17 mouse cellular contexts compared by ENCODE assay signal in the genomic region with DNA sequence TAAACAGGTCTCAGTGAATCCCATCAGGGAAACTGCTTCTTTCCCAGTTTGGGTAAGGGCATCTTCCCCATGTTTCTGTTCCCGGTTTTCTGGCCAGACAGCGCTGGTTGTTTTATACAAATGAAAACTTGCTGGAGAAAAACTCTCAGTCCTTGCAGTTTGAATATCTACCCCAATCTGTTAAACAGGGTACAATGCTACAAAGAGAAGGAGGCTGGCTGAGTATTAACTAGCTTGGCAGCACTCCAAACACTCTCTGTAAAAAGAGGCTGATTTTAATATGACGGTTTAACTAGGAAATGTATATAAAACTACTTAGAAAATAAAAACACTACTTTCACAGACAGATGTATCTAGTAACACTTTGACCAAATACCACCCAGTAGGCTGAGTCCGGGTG.
DNase-seq lines count a peak whose midpoint lies in the region; ATAC-seq and TF ChIP-seq lines count a peak whose summit lies in the region.
"Had no signal": no experiment of that assay in that cellular context is flagged by ENCODE, and none has a peak within 500 bp of the region (broad histone marks: within the 10 kb centered on the region; RNA-seq: fewer than 3 reads in every experiment).

No protein-coding gene starts in this region.

- no peaks in the 10 kb centered on the region for H3K27me3 ChIP-seq in forebrain, postnatal 0 days (ENCODE audit: insufficient read depth, low read length)
- no peaks in the 10 kb centered on the region for H3K27me3 ChIP-seq in hindbrain, embryonic 12.5 days
- H3K27me3 ChIP-seq: hindbrain, embryonic 13.5 days; limb, embryonic 15.5 days; neural tube, embryonic 12.5 days had no signal

- no peak overlapping the region for H3K9ac ChIP-seq in forebrain, postnatal 0 days
- no peak overlapping the region for H3K9ac ChIP-seq in hindbrain, embryonic 12.5 days
- H3K9ac ChIP-seq: hindbrain, embryonic 13.5 days; limb, embryonic 15.5 days; neural tube, embryonic 12.5 days had no signal

- no peak for TF ChIP-seq CTCF in forebrain, postnatal 0 days (IDR thresholded peaks at IDR 0.05; ENCODE audit: low read depth)

- H3K27ac ChIP-seq in forebrain, postnatal 0 days (ENCODE audit: low read depth, low read length), result no peak overlapping the region
- H3K27ac ChIP-seq in hindbrain, embryonic 12.5 days, result no peak overlapping the region
- H3K27ac ChIP-seq: heart, embryonic 10.5 days; hindbrain, embryonic 13.5 days; limb, embryonic 15.5 days; neural tube, embryonic 12.5 days had no signal

- DNase-seq in kidney, adult 8-10 months, result peak; percentile 38
- DNase-seq in kidney, postnatal 4 days, result no peak
- peak; percentile 22 for DNase-seq in brain, adult 2 months (ENCODE audit: low read depth, low spot score)
- peak; percentile 25 for DNase-seq in forebrain, postnatal 0 days
- DNase-seq in large intestine, adult 2 months (ENCODE audit: low read depth, low spot score), result peak; percentile 2
- DNase-seq: cerebellum, adult 11 months; cerebellum, postnatal 25 days; gastrocnemius, postnatal 36 days; heart, postnatal 10 days; lung, adult 18-20 months had no signal

- H3K4me2 ChIP-seq in forebrain, postnatal 0 days (ENCODE audit: low read depth), result no peak overlapping the region
- H3K4me2 ChIP-seq in hindbrain, embryonic 12.5 days (replicated peaks), result no peak overlapping the region
- H3K4me2 ChIP-seq: hindbrain, embryonic 13.5 days; limb, embryonic 15.5 days; neural tube, embryonic 12.5 days had no signal

- no peaks in the 10 kb centered on the region for H3K9me3 ChIP-seq in forebrain, postnatal 0 days (ENCODE audit: low read length)
- no peaks in the 10 kb centered on the region for H3K9me3 ChIP-seq in hindbrain, embryonic 12.5 days (replicated peaks)
- H3K9me3 ChIP-seq: heart, embryonic 10.5 days; hindbrain, embryonic 13.5 days; limb, embryonic 15.5 days; neural tube, embryonic 12.5 days had no signal

- H3K4me1 ChIP-seq in forebrain, postnatal 0 days (ENCODE audit: insufficient read depth), result no peaks in the 10 kb centered on the region
- H3K4me1 ChIP-seq in hindbrain, embryonic 12.5 days, result 0 out of 2 replicates have a peak, but pooled peaks cover 1% of the 10 kb centered on the region
- H3K4me1 ChIP-seq: heart, embryonic 10.5 days; hindbrain, embryonic 13.5 days; neural tube, embryonic 12.5 days had no signal

- no peaks in the 10 kb centered on the region for H3K36me3 ChIP-seq in forebrain, postnatal 0 days (ENCODE audit: insufficient read depth)
- H3K36me3 ChIP-seq in hindbrain, embryonic 12.5 days, result no peaks in the 10 kb centered on the region
- H3K36me3 ChIP-seq: heart, embryonic 10.5 days; hindbrain, embryonic 13.5 days; limb, embryonic 15.5 days; neural tube, embryonic 12.5 days had no signal

- H3K4me3 ChIP-seq in forebrain, postnatal 0 days (ENCODE audit: low read depth, low read length), result no peak overlapping the region
- H3K4me3 ChIP-seq in hindbrain, embryonic 12.5 days, result no peak overlapping the region
- H3K4me3 ChIP-seq: erythroblast, embryonic 14.5 days; heart, embryonic 10.5 days; hindbrain, embryonic 13.5 days; limb, embryonic 15.5 days; neural tube, embryonic 12.5 days had no signal

- 17% methylated on average over 4 of the region's 4 CpGs for WGBS in forebrain, postnatal 0 days
- WGBS in large intestine, adult 2 months, result 17% methylated on average over 4 of the region's 4 CpGs
- 81% methylated on average over 4 of the region's 4 CpGs for WGBS in hindbrain, embryonic 12.5 days

- no peak for ATAC-seq in forebrain, postnatal 0 days
- no peak for ATAC-seq in hindbrain, embryonic 12.5 days (ENCODE audit: low FRiP score)
- no peak for ATAC-seq in monocyte, adult 5-6 weeks (replicated peaks; ENCODE audit: insufficient number of reproducible peaks, low FRiP score, low TSS enrichment, poor library complexity, severe bottlenecking)

Comparison
In these comparisons a context has a peak if more than half of its experiments do, and no peak if none do; other contexts are left out.
1. DNase-seq: peak in kidney, adult 8-10 months (2 of 2), brain, adult 2 months (single experiment), forebrain, postnatal 0 days (single experiment) and large intestine, adult 2 months (single experiment); none in kidney, postnatal 4 days (0 of 2).